Mouse (Mus musculus): ENCODE data around the gene Gm49711.

DNA sequence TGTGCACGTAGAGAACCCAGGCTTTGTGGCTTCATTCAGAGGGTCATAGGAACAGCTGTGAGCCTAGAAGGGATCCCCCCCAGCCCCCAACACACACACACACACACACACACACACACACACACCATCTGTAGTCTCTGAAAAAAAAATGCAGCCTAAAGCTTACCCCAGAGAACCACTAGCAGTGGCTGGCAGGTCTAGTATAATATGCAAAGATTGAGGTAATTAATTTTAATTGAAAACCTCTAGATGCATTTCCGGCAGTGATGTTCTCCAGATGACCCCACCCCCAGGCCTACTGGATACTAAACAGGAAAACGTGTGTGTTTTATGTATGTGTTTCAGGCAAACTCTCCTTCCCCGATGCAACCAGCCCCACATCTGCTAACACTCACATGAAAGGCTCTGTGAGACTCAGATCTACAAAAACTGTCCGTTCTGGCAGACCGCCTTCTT lies 172.4 kb downstream of the Gm49711 start:
- TF ChIP-seq CTCF (IDR thresholded peaks at IDR 0.05; ENCODE audit: extremely low read depth, insufficient read depth, low read length): no peak
- TF ChIP-seq POLR2A (IDR thresholded peaks at IDR 0.05; ENCODE audit: extremely low read depth, insufficient read depth, low read length): no peak

Measured in cortical plate, adult 2 months (tissue).